Mouse (Mus musculus) G1E (cell line): ENCODE measurements around the gene Nxpe4.

ENCODE experiments used
- CTCF ChIP-seq: IDR thresholded peaks from 2 replicates; pipeline ENCODE4 v1.5.1; 2012; ENCODE audit warnings: low read depth, low read length, inconsistent platforms, mixed read lengths
- GATA1 ChIP-seq: IDR thresholded peaks from 2 replicates; pipeline ENCODE4 v1.6.1; 2012; ENCODE audit warnings: borderline replicate concordance, low read length, inconsistent platforms, mixed read lengths
- POLR2AphosphoS5 ChIP-seq: IDR thresholded peaks from 2 replicates; pipeline ENCODE4 v1.6.1; 2012; ENCODE audit warnings: low read depth, low read length, inconsistent platforms; ENCODE audit not compliant: insufficient replicate concordance
- TAL1 ChIP-seq: conservative IDR thresholded peaks from 2 replicates; pipeline ENCODE4 v1.6.1; 2012; ENCODE audit warnings: low read depth, low read length, inconsistent platforms, mixed read lengths

GRCm38 (mm10) chr9:48361815-48362631 lies 200.2 kb downstream of the Nxpe4 start:
- TF ChIP-seq CTCF (no peak), GATA1 (no peak), TAL1 (peak; percentile 89), POLR2AphosphoS5 (peak; percentile 70; the same call in 1 of the 2 replicates)
